Mouse (Mus musculus) heart, embryonic 16.5 days (tissue): ENCODE measurements around the gene Tecpr1. TPM values are rescaled to one million over a fixed set of nuclear protein-coding genes. Genes with fewer than 3 reads are reported as not detected.

ENCODE experiments used
- ATAC-seq: fragments of 200-750 bp; cut with Nextera tagmentation; replicated peaks from 2 replicates; pipeline ENCODE4 v1.8.0; 2017; ENCODE audit warnings: moderate number of reproducible peaks; ENCODE audit not compliant: insufficient read depth, low FRiP score; ENCODE audit errors: extremely low read depth
- H3K27ac ChIP-seq: fragments of 300-500 bp; sonication (generic); 2 replicates; pipeline ENCODE4 v1.5.1; 2014; ENCODE audit warnings: mild to moderate bottlenecking, low read length, control low read depth, moderate library complexity
- H3K27me3 ChIP-seq: fragments of 300-500 bp; sonication (generic); 2 replicates; pipeline ENCODE4 v1.6.1; 2014; ENCODE audit warnings: low read length, mixed read lengths; ENCODE audit not compliant: control insufficient read depth, insufficient read depth
- H3K36me3 ChIP-seq: fragments of 300-500 bp; sonication (generic); 2 replicates; pipeline ENCODE4 v1.6.1; 2014; ENCODE audit not compliant: control insufficient read depth, insufficient read depth
- H3K4me1 ChIP-seq: fragments of 300-500 bp; sonication (generic); 2 replicates; pipeline ENCODE4 v1.6.1; 2014; ENCODE audit warnings: low read length, mixed read lengths; ENCODE audit not compliant: control insufficient read depth, insufficient read depth
- H3K4me2 ChIP-seq: fragments of 300-500 bp; sonication (generic); 2 replicates; pipeline ENCODE4 v1.6.1; 2014; ENCODE audit warnings: low read depth, mild to moderate bottlenecking, control low read depth, low read length
- H3K4me3 ChIP-seq: fragments of 300-500 bp; sonication (generic); 2 replicates; pipeline ENCODE4 v1.5.1; 2014; ENCODE audit warnings: mild to moderate bottlenecking, control low read depth, low read length
- H3K9ac ChIP-seq: fragments of 300-500 bp; sonication (generic); 2 replicates; pipeline ENCODE4 v1.6.1; 2014; ENCODE audit warnings: low read length, control low read depth
- H3K9me3 ChIP-seq: fragments of 300-500 bp; sonication (generic); replicated peaks from 2 replicates; pipeline ENCODE4 v1.6.1; 2016; ENCODE audit warnings: low read length; ENCODE audit not compliant: control insufficient read depth
- WGBS: fragments of 180-500 bp; shearing (Covaris S2); extraction: QIAGEN DNeasy Blood & Tissue Kit; methylation state at CpG from one replicate; pipeline ENCODE4 v1.1.7; 2014; 5-methylcytosine and 5-hydroxymethylcytosine counted together
- polyA plus RNA-seq: library from polyadenylated mRNA; unstranded; fragments of >200 nt; fragmentation: Nextera tagmentation; extraction: Ambion mirVana; gene quantifications from 2 replicates; pipeline ENCODE4 v1.2.1, GENCODE M21; 2015

Gene Tecpr1
- 18.3 and 19.7 TPM in 2 replicates for polyA plus RNA-seq

- no peaks in the 10 kb centered on the region for H3K27me3 ChIP-seq
- H3K36me3 ChIP-seq: no peaks in the 10 kb centered on the region
- H3K9ac ChIP-seq: peak within 1 kb of the TSS; percentile 89
- H3K27ac ChIP-seq: peak within 1 kb of the TSS; percentile 86
- no peaks in the 10 kb centered on the region for H3K9me3 ChIP-seq
- WGBS: under 1% methylated on average over 37 of the region's 37 CpGs
- H3K4me2 ChIP-seq: peak within 1 kb of the TSS; percentile 71
- H3K4me1 ChIP-seq: peaks cover 20% of the 10 kb centered on the region
- H3K4me3 ChIP-seq: peak within 1 kb of the TSS; percentile 91
- ATAC-seq: peak; percentile 96
Observed at GRCm38 (mm10) chr5:144223503-144223862, at the start of gene Tecpr1. Gene Tecpr1, minus strand, starts transcription at chr5:144223615.

- Histone ChIP-seq H3K36me3 (0 out of 2 replicates have a peak, but pooled peaks cover 3% of the 10 kb centered on the region), H3K9ac (no peak overlapping the region), H3K4me3 (no peak overlapping the region), H3K4me2 (no peak overlapping the region), H3K9me3 (no peaks in the 10 kb centered on the region), H3K27ac (peak overlapping the region; percentile 17), H3K27me3 (no peaks in the 10 kb centered on the region), H3K4me1 (peaks cover 34% of the 10 kb centered on the region)
- no peak for ATAC-seq
- WGBS: 18% methylated on average over 5 of the region's 5 CpGs
Observed at GRCm38 (mm10) chr5:144271772-144272171, 48.4 kb upstream of the Tecpr1 start.

- H3K4me2 ChIP-seq: no peak overlapping the region
- H3K4me1 ChIP-seq: peaks cover 38% of the 10 kb centered on the region
- H3K9me3 ChIP-seq: no peaks in the 10 kb centered on the region
- H3K36me3 ChIP-seq: peaks cover 7% of the 10 kb centered on the region; the same call in 1 of the 2 replicates
- 46% methylated on average over 3 of the region's 3 CpGs for WGBS
- H3K9ac ChIP-seq: no peak overlapping the region
- H3K27ac ChIP-seq: peak overlapping the region; percentile 17
- no peak for ATAC-seq
- H3K4me3 ChIP-seq: no peak overlapping the region
- no peaks in the 10 kb centered on the region for H3K27me3 ChIP-seq
Observed at GRCm38 (mm10) chr5:144271118-144271517, 47.7 kb upstream of the Tecpr1 start.

- Histone ChIP-seq H3K4me2 (no peak overlapping the region), H3K27ac (no peak overlapping the region), H3K36me3 (peaks cover 9% of the 10 kb centered on the region; the same call in 1 of the 2 replicates), H3K9ac (no peak overlapping the region), H3K4me3 (no peak overlapping the region), H3K9me3 (no peaks in the 10 kb centered on the region), H3K4me1 (peaks cover 38% of the 10 kb centered on the region), H3K27me3 (no peaks in the 10 kb centered on the region)
- WGBS: 86% methylated on average over 8 of the region's 8 CpGs
- no peak for ATAC-seq
Observed at GRCm38 (mm10) chr5:144270420-144270819, 47.0 kb upstream of the Tecpr1 start.

GRCm38 (mm10) chr5:144269926-144270325 is 46.5 kb upstream of the Tecpr1 start:
- H3K9me3 ChIP-seq: no peaks in the 10 kb centered on the region
- H3K27ac ChIP-seq: no peak overlapping the region
- H3K9ac ChIP-seq: no peak overlapping the region
- ATAC-seq: no peak
- H3K4me3 ChIP-seq: no peak overlapping the region
- 94% methylated on average over 7 of the region's 7 CpGs for WGBS
- peaks cover 11% of the 10 kb centered on the region for H3K36me3 ChIP-seq
- no peaks in the 10 kb centered on the region for H3K27me3 ChIP-seq
- no peak overlapping the region for H3K4me2 ChIP-seq
- H3K4me1 ChIP-seq: peaks cover 36% of the 10 kb centered on the region

GRCm38 (mm10) chr5:144267535-144268241 is 44.3 kb upstream of the Tecpr1 start:
- Histone ChIP-seq H3K9ac (peak overlapping the region; percentile 33; the same call in 1 of the 2 replicates), H3K4me2 (no peak overlapping the region), H3K27me3 (no peaks in the 10 kb centered on the region), H3K4me3 (no peak overlapping the region), H3K9me3 (no peaks in the 10 kb centered on the region), H3K36me3 (peaks cover 17% of the 10 kb centered on the region), H3K4me1 (peaks cover 41% of the 10 kb centered on the region), H3K27ac (peak overlapping the region; percentile 66)
- 36% methylated on average over 8 of the region's 8 CpGs for WGBS
- peak; percentile 64; the same call in 1 of the 2 replicates for ATAC-seq

- no peaks in the 10 kb centered on the region for H3K27me3 ChIP-seq
- peaks cover 14% of the 10 kb centered on the region for H3K36me3 ChIP-seq
- no peak overlapping the region for H3K4me2 ChIP-seq
- peaks cover 63% of the 10 kb centered on the region for H3K4me1 ChIP-seq
- H3K27ac ChIP-seq: 0 out of 2 replicates have a peak overlapping the region, but pooled peaks have one; percentile 2
- WGBS: 74% methylated on average over 13 of the region's 13 CpGs
- H3K9ac ChIP-seq: no peak overlapping the region
- no peak overlapping the region for H3K4me3 ChIP-seq
- no peaks in the 10 kb centered on the region for H3K9me3 ChIP-seq
- ATAC-seq: no peak
Observed at GRCm38 (mm10) chr5:144263496-144263895, 40.1 kb upstream of the Tecpr1 start.

- Histone ChIP-seq H3K27me3 (no peaks in the 10 kb centered on the region), H3K4me1 (peaks cover 64% of the 10 kb centered on the region), H3K27ac (0 out of 2 replicates have a peak overlapping the region, but pooled peaks have one; percentile 2), H3K9me3 (no peaks in the 10 kb centered on the region), H3K36me3 (peaks cover 14% of the 10 kb centered on the region), H3K4me3 (no peak overlapping the region), H3K9ac (no peak overlapping the region), H3K4me2 (no peak overlapping the region)
- no peak for ATAC-seq
- 41% methylated on average over 9 of the region's 9 CpGs for WGBS
Observed at GRCm38 (mm10) chr5:144263082-144263481, 39.7 kb upstream of the Tecpr1 start.

- ATAC-seq: no peak
- WGBS: 82% methylated on average over 5 of the region's 5 CpGs
Observed at GRCm38 (mm10) chr5:144261829-144262228, 38.4 kb upstream of the Tecpr1 start.

More at GRCm38 (mm10) chr5:144261829-144262228, 38.4 kb upstream of the Tecpr1 start:
- H3K27me3 ChIP-seq: no peaks in the 10 kb centered on the region
- H3K4me3 ChIP-seq: no peak overlapping the region
- H3K27ac ChIP-seq: no peak overlapping the region
- no peaks in the 10 kb centered on the region for H3K9me3 ChIP-seq
- no peak overlapping the region for H3K4me2 ChIP-seq
- H3K36me3 ChIP-seq: peaks cover 14% of the 10 kb centered on the region
- H3K9ac ChIP-seq: no peak overlapping the region
- H3K4me1 ChIP-seq: peaks cover 64% of the 10 kb centered on the region
